Mouse (Mus musculus): Measurements from ENCODE around the gene Ankzf1. TPM values are rescaled to one million over a fixed set of nuclear protein-coding genes. Genes with fewer than 3 reads are reported as not detected.
A peak's percentile ranks its signal among the peaks of the same experiment; 100 is the strongest.

Gene Ankzf1
- polyA plus RNA-seq, 1 experiment from 2014 or later, result 26.9 TPM

DNA sequence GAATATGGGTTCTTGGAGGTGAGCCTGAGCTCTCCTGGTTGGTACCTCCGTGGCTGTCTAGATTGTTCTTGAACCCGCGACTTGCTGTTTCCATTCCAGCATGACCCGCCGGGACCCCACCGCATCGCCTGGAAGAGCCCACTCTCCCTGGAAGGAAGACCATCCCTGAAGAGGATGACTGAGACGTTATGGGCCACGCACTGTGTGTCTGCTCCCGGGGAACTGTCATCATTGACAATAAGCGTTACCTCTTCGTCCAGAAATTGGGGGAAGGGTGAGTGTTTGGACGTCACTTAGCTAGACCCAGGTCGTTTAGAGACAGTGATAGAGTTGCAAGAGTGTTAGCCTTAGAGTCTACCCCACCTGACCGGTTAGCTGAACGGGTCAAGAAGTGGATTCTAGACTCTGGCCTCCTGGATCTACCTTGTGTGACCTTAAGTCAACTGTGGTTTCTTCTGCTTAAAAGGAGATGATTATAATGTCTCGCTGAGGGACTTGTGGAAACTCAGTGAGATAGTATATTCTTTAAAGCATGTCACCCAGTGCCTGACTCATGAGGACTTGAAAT, 19.3 kb downstream of the Ankzf1 start:
- Histone ChIP-seq H3K27me3 (replicated peaks; ENCODE audit: control insufficient read depth, insufficient read depth, low read length) (no peaks in the 10 kb centered on the region; the same call in 1 of the 2 replicates), H3K9ac (ENCODE audit: low read depth, low read length) (peak overlapping the region; percentile 80), H3K27ac (ENCODE audit: low read depth, low read length) (no peak overlapping the region), H3K4me2 (ENCODE audit: low read length) (peak overlapping the region; percentile 93), H3K9me3 (ENCODE audit: control insufficient read depth, low read length) (no peaks in the 10 kb centered on the region), H3K36me3 (ENCODE audit: control insufficient read depth, insufficient read depth, low read length) (peaks cover 21% of the 10 kb centered on the region), H3K4me1 (ENCODE audit: control insufficient read depth, insufficient read depth, low read depth, low read length) (peaks cover 31% of the 10 kb centered on the region), H3K4me3 (ENCODE audit: low read length) (peak overlapping the region; percentile 59)
- 11% methylated on average over 17 of the region's 17 CpGs for WGBS
- peak; percentile 21 for ATAC-seq

DNA sequence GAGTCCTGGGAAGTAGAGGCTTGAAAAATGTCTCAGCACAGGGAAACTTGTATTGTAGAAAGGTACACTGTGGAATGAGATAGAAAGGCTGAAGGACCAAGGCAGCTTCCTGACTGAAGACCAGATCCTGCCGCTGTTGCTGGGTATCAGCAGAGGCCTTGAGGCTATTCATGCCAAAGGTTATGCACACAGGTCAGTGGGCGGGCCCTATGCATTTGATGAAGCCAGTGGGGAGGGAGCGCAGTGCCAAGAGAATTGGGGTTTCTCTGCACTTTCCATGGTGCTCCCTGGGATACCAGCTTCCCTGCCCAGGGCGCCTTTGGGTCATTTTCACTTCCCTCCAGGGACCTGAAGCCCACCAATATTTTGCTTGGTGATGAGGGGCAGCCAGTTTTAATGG, 20.6 kb downstream of the Ankzf1 start:
- H3K27ac ChIP-seq (ENCODE audit: low read depth, low read length), result no peak overlapping the region
- peaks cover 7% of the 10 kb centered on the region for H3K27me3 ChIP-seq (replicated peaks; ENCODE audit: control insufficient read depth, insufficient read depth, low read length)
- H3K36me3 ChIP-seq (ENCODE audit: control insufficient read depth, insufficient read depth, low read length), result peaks cover 21% of the 10 kb centered on the region
- no peak for ATAC-seq
- H3K4me2 ChIP-seq (ENCODE audit: low read length), result no peak overlapping the region
- H3K4me1 ChIP-seq (ENCODE audit: control insufficient read depth, insufficient read depth, low read depth, low read length), result peaks cover 31% of the 10 kb centered on the region
- no peak overlapping the region for H3K9ac ChIP-seq (ENCODE audit: low read depth, low read length)
- 88% methylated on average over 4 of the region's 4 CpGs for WGBS
- H3K4me3 ChIP-seq (ENCODE audit: low read length), result no peak overlapping the region
- H3K9me3 ChIP-seq (ENCODE audit: control insufficient read depth, low read length), result no peaks in the 10 kb centered on the region

DNA sequence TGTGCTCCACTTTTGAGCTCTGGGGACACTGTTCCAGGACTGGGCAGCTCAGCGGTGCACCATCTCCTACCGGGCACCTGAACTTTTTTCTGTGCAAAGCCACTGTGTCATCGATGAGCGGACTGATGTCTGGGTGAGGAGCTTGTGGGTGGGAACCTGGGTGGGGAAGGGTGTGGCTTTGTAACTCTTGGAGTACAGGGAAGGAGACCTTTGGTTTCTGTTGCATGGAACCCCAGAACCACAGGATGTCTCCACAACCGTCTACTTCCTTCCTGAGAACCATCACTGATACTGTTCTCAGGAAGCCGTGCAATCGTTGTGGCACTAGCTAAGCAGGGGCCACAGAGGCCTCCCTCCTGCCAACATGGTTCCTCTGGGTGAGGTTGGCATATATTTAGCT, 21.1 kb downstream of the Ankzf1 start:
- no peak overlapping the region for H3K4me2 ChIP-seq (ENCODE audit: low read length)
- no peak overlapping the region for H3K27ac ChIP-seq (ENCODE audit: low read depth, low read length)
- peaks cover 7% of the 10 kb centered on the region for H3K27me3 ChIP-seq (replicated peaks; ENCODE audit: control insufficient read depth, insufficient read depth, low read length)
- peaks cover 32% of the 10 kb centered on the region for H3K4me1 ChIP-seq (ENCODE audit: control insufficient read depth, insufficient read depth, low read depth, low read length)
- no peak overlapping the region for H3K9ac ChIP-seq (ENCODE audit: low read depth, low read length)
- H3K36me3 ChIP-seq (ENCODE audit: control insufficient read depth, insufficient read depth, low read length), result peaks cover 21% of the 10 kb centered on the region
- 92% methylated on average over 7 of the region's 7 CpGs for WGBS
- H3K9me3 ChIP-seq (ENCODE audit: control insufficient read depth, low read length), result no peaks in the 10 kb centered on the region
- H3K4me3 ChIP-seq (ENCODE audit: low read length), result no peak overlapping the region
- ATAC-seq, result no peak

- Histone ChIP-seq H3K27ac (ENCODE audit: low read depth, low read length) (no peak overlapping the region; the same call in 1 of the 2 replicates), H3K9ac (ENCODE audit: low read depth, low read length) (no peak overlapping the region), H3K4me1 (ENCODE audit: control insufficient read depth, insufficient read depth, low read depth, low read length) (peaks cover 33% of the 10 kb centered on the region)
Measured at GRCm38 (mm10) chr1:75214442-75214841, 22.5 kb downstream of the Ankzf1 start.

DNA sequence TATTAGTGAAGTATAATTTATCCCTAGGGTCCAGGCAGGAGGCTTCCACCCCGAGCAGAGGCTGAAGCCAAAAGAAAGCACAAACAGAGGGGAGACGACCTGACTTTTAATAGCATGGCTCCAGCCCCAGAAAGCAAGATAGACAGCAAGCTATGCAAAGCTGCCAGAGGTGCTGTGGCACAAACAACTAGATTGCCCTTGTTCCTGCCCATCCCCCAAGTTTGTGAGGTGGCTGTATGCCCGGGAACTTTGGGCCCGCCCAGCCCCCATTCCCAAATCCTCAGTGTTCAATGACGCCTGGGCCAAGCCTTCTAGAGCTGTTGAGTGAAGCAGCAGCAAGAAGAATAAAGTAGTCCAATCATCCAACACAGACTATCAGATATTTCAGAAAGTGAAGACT, 22.9 kb downstream of the Ankzf1 start:
- ATAC-seq, result no peak
- Histone ChIP-seq H3K9me3 (ENCODE audit: control insufficient read depth, low read length) (no peaks in the 10 kb centered on the region), H3K27me3 (replicated peaks; ENCODE audit: control insufficient read depth, insufficient read depth, low read length) (peaks cover 7% of the 10 kb centered on the region), H3K4me3 (ENCODE audit: low read length) (no peak overlapping the region), H3K4me1 (ENCODE audit: control insufficient read depth, insufficient read depth, low read depth, low read length) (peaks cover 30% of the 10 kb centered on the region), H3K27ac (ENCODE audit: low read depth, low read length) (no peak overlapping the region), H3K36me3 (ENCODE audit: control insufficient read depth, insufficient read depth, low read length) (peaks cover 21% of the 10 kb centered on the region), H3K4me2 (ENCODE audit: low read length) (no peak overlapping the region), H3K9ac (ENCODE audit: low read depth, low read length) (no peak overlapping the region)
- 68% methylated on average over 5 of the region's 5 CpGs for WGBS

More at GRCm38 (mm10) chr1:75214442-75214841, 22.5 kb downstream of the Ankzf1 start:
- no peak overlapping the region for H3K4me2 ChIP-seq (ENCODE audit: low read length)
- no peak overlapping the region for H3K4me3 ChIP-seq (ENCODE audit: low read length)
- WGBS, result 73% methylated on average over 2 of the region's 2 CpGs
- H3K9me3 ChIP-seq (ENCODE audit: control insufficient read depth, low read length), result no peaks in the 10 kb centered on the region
- peaks cover 21% of the 10 kb centered on the region for H3K36me3 ChIP-seq (ENCODE audit: control insufficient read depth, insufficient read depth, low read length)
- ATAC-seq, result no peak
- H3K27me3 ChIP-seq (replicated peaks; ENCODE audit: control insufficient read depth, insufficient read depth, low read length), result peaks cover 7% of the 10 kb centered on the region

DNA sequence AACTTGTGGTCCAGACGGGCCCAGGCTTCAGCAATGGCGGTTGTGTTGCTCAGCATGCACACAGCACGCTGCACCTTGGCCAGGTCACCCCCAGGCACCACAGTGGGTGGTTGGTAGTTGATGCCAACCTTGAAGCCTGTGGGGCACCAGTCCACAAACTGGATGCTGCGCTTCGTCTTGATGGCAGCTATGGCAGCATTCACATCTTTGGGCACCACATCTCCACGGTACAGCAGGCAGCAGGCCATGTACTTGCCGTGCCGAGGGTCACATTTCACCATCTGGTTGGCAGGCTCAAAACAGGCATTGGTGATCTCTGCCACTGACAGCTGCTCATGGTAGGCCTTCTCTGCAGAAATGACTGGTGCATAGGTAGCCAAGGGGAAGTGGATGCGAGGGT, 23.8 kb downstream of the Ankzf1 start:
- H3K36me3 ChIP-seq (ENCODE audit: control insufficient read depth, insufficient read depth, low read length), result peaks cover 21% of the 10 kb centered on the region
- H3K4me2 ChIP-seq (ENCODE audit: low read length), result no peak overlapping the region
- H3K9ac ChIP-seq (ENCODE audit: low read depth, low read length), result no peak overlapping the region
- no peaks in the 10 kb centered on the region for H3K9me3 ChIP-seq (ENCODE audit: control insufficient read depth, low read length)
- H3K27me3 ChIP-seq (replicated peaks; ENCODE audit: control insufficient read depth, insufficient read depth, low read length), result peaks cover 13% of the 10 kb centered on the region
- H3K27ac ChIP-seq (ENCODE audit: low read depth, low read length), result no peak overlapping the region
- no peak for ATAC-seq
- WGBS, result 92% methylated on average over 9 of the region's 9 CpGs
- no peak overlapping the region for H3K4me3 ChIP-seq (ENCODE audit: low read length)
- H3K4me1 ChIP-seq (ENCODE audit: control insufficient read depth, insufficient read depth, low read depth, low read length), result peaks cover 25% of the 10 kb centered on the region

DNA sequence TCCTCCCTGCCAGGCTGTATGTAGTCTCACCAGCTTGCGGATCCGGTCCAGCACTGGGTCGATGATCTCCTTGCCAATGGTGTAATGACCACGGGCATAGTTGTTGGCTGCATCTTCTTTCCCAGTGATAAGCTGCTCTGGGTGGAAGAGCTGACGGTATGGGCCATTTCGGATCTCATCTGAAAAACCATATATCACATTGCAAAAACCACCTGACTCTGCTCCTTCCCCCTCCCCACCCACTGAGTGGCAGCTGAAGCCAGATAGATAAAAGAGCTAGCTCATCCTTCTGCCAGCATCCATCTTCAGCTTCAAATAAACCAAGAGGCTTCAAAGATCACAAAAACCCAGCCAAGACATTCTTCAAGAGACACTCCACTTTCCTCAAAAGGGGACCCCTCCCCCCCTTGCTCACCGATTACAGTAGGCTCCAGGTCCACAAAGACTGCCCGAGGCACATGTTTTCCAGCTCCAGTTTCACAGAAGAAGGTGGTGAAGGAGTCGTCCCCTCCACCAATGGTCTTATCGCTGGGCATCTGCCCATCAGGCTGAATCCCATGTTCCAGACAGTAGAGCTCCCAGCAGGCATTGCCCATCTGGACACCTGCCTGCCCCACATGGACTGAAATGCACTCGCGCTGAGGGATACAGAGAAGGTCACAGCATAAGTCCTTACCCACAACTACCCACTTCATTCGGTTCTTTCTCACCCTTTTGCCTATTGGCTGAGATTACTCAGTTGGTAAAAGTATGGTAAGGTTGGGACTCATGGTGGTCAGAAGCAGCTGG, 25.0 kb downstream of the Ankzf1 start:
- H3K4me3 ChIP-seq (ENCODE audit: low read length), result no peak overlapping the region
- H3K27me3 ChIP-seq (replicated peaks; ENCODE audit: control insufficient read depth, insufficient read depth, low read length), result peaks cover 16% of the 10 kb centered on the region
- peaks cover 21% of the 10 kb centered on the region for H3K36me3 ChIP-seq (ENCODE audit: control insufficient read depth, insufficient read depth, low read length)
- no peak overlapping the region for H3K27ac ChIP-seq (ENCODE audit: low read depth, low read length)
- H3K9me3 ChIP-seq (ENCODE audit: control insufficient read depth, low read length), result no peaks in the 10 kb centered on the region
- peaks cover 17% of the 10 kb centered on the region for H3K4me1 ChIP-seq (ENCODE audit: control insufficient read depth, insufficient read depth, low read depth, low read length)
- H3K4me2 ChIP-seq (ENCODE audit: low read length), result no peak overlapping the region; the same call in 1 of the 2 replicates
- WGBS, result 81% methylated on average over 13 of the region's 13 CpGs
- H3K9ac ChIP-seq (ENCODE audit: low read depth, low read length), result no peak overlapping the region
- no peak for ATAC-seq

DNA sequence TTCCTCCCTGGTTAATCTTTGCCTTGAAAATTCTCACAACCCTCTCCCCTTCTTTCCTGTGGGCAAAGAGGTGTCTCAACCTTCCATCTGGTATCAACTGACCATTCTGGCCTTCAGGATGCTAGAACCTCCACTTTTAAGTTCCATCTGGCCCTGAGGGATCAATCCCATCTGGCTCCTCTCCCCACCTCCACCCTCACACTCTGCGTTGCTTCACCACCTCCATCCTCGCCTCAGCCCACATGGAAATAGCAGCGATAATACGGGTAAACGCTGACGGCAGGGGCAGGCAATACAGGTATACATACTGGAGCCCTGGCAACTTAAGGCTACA, 25.9 kb downstream of the Ankzf1 start:
- Histone ChIP-seq H3K27me3 (replicated peaks; ENCODE audit: control insufficient read depth, insufficient read depth, low read length) (peaks cover 16% of the 10 kb centered on the region), H3K4me2 (ENCODE audit: low read length) (peak overlapping the region; percentile 89), H3K27ac (ENCODE audit: low read depth, low read length) (no peak overlapping the region), H3K9me3 (ENCODE audit: control insufficient read depth, low read length) (no peaks in the 10 kb centered on the region), H3K9ac (ENCODE audit: low read depth, low read length) (no peak overlapping the region; the same call in 1 of the 2 replicates), H3K36me3 (ENCODE audit: control insufficient read depth, insufficient read depth, low read length) (peaks cover 19% of the 10 kb centered on the region), H3K4me1 (ENCODE audit: control insufficient read depth, insufficient read depth, low read depth, low read length) (peaks cover 10% of the 10 kb centered on the region), H3K4me3 (ENCODE audit: low read length) (peak overlapping the region; percentile 56)
- ATAC-seq, result no peak
- 6% methylated on average over 6 of the region's 6 CpGs for WGBS

DNA sequence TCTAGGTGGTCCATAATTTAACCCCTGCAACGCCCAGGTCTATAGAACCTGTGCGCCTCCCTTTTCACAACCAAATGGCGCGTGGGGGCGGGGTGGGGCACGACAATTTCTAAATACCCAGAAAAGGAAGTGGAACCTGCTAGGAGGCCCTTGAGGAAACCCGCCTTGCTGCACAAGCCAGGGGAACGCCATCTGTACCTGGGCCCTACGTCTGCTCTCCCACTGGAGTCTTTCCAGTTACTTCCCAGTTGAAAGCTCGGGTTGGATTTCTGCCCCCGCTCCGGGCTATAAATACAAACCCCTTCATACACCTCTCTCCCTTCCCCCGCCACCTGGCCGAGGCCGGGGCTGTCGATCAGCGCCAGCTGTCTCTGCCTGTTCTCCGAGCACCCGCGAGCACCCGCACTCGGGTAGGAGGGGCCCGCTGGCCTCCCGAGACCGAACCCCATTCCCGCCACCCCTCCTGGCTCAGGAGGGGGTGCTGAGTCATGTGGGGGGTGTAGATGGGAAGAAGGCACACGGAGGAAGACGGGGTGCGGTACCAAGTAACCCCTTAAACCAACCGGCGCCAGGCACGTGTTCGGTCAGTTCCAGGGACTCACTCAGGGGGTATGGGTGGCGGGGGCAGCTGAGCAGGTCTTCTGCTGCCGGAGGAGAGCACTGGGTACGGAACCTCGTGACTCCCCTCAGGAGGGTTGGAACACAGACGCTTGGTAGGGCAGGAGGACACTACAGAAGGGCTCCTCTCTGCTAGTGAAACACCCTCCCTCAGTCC, 26.5 kb downstream of the Ankzf1 start:
- H3K9me3 ChIP-seq (ENCODE audit: control insufficient read depth, low read length), result no peaks in the 10 kb centered on the region
- H3K4me2 ChIP-seq (ENCODE audit: low read length), result peak overlapping the region; percentile 89
- H3K27me3 ChIP-seq (replicated peaks; ENCODE audit: control insufficient read depth, insufficient read depth, low read length), result peaks cover 16% of the 10 kb centered on the region
- H3K9ac ChIP-seq (ENCODE audit: low read depth, low read length), result peak overlapping the region; percentile 66
- peaks cover 13% of the 10 kb centered on the region for H3K36me3 ChIP-seq (ENCODE audit: control insufficient read depth, insufficient read depth, low read length)
- ATAC-seq, result peak; percentile 48
- 4% methylated on average over 36 of the region's 38 CpGs for WGBS
- peaks cover 9% of the 10 kb centered on the region for H3K4me1 ChIP-seq (ENCODE audit: control insufficient read depth, insufficient read depth, low read depth, low read length)
- peak overlapping the region; percentile 56 for H3K4me3 ChIP-seq (ENCODE audit: low read length)
- no peak overlapping the region for H3K27ac ChIP-seq (ENCODE audit: low read depth, low read length)

Data from hindbrain, embryonic 16.5 days (tissue).